Mouse (Mus musculus): Measurements from ENCODE around the gene Znrf2. TPM values are rescaled to one million over a fixed set of nuclear protein-coding genes. Genes with fewer than 3 reads are reported as not detected.
A peak's percentile ranks its signal among the peaks of the same experiment; 100 is the strongest.
"Not testable (repeated sequence)": the region's sequence is repeated elsewhere in the genome, so short reads cannot be mapped to it uniquely, and the experiment has no call there.

The Znrf2 gene
- total RNA-seq, 2 experiments from 2014 or later: 12.6 to 14.9 TPM

DNA sequence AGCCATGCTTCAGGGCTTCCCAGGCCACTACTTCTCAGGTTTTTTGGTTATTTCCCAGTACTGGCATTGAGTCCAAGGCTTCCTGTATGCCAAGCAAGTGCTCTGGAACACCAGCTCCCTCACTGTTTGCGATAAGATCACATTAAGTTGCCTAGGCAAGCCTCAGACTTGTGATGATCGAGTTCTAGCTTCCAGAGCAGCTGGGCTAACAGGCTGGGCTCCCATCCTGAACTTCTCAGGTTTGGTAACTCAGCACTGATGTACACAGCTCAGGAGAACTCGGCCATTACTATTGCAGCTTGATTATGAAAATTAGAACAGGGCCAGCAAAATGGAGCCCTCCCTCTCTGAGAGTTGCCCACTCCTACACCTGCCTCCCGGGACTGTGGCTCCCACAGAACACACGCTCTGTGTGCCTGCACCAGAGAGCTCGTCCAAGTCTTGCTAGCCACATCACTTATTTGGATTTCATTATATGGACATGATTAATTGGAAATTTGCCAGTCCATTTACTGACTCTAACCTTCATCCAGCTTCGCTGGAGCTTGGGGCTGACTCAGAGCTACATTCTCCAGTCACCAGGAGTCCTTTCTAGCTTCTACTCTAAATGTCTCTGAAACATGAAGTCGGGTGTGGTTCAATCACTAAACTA is 14.5 kb downstream of the Znrf2 start:
- intact Hi-C loops (cut with DNase I): loop anchor here (5.0 kb wide), 1 partner anchor 36 kb away; no protein-coding TSS in a partner anchor
- H3K4me3 ChIP-seq: peak overlapping the region; percentile 29
- peak; percentile 31 for DNase-seq
- H3K27ac ChIP-seq: peak overlapping the region; percentile 71
- no peak for TF ChIP-seq CTCF (IDR thresholded peaks at IDR 0.05)

DNA sequence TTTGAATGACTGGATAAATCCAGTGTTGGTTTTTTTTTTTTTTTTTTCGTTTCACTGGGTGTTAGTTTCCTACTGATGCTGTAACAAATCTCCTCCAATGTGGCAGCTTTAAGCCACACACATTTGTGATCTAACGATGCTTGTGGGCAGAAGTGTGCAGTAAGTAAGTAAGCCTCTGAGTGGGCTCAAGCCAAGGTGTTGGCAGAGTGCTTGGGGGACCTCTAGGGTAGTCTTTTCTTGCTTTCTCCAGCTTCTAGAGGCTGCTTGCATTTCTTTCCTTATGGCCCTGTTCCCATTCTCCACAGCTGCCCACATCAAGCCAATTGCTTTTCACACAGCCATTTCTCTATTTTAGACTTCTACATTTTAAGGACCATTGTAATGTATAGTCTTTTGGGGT is 16.7 kb downstream of the Znrf2 start:
- H3K4me3 ChIP-seq: no peak overlapping the region
- no peak for TF ChIP-seq CTCF (IDR thresholded peaks at IDR 0.05)
- H3K27ac ChIP-seq: no peak overlapping the region
- intact Hi-C loops (cut with DNase I): loop anchor here (5.0 kb wide), 1 partner anchor 34 kb away; no protein-coding TSS in a partner anchor
- no peak for DNase-seq

DNA sequence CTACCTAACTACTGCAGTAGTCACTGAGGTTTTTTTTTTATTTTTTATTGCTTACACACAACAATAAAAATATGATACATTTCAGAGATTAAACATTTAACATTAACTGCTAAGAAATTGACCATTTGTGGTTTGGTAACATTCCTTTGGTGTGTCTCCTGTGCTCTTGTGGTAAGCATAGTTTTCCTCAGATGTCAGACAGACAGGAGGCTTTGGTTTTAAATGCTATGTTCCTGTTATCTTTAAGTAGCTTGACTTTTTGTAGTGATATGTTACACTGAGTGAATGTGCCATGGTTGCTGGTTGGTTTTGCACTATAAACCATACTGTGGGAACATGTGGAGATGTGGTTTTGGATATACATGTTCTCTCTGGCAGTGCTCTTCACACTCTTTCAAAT is 19.9 kb downstream of the Znrf2 start:
- TF ChIP-seq CTCF (IDR thresholded peaks at IDR 0.05): no peak
- intact Hi-C loops (cut with DNase I): no loop called here
- no peak for DNase-seq
- Histone ChIP-seq H3K4me3 (no peak overlapping the region), H3K27ac (no peak overlapping the region)

DNA sequence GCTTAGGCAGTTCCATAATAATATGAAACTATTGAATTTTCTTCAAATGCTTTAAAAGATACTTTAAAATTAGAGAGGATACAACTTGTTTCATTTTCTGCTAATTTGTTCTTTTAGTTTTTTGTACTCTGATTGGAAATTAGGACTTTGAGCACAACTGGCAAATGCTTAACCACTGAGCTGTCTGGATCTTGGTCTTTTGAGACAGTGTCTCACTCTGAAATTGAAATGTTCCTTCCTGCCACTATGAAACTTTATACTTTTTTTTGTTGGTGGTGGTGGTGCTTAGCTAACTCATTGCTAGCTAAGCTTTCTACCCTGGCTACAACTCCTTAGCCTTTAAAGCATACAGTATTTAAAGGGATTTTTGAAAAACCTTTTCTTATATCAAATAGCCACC is 24.7 kb downstream of the Znrf2 start:
- no peak overlapping the region for H3K4me3 ChIP-seq
- intact Hi-C loops (cut with DNase I): no loop called here
- no peak overlapping the region for H3K27ac ChIP-seq
- DNase-seq: no peak
- no peak for TF ChIP-seq CTCF (IDR thresholded peaks at IDR 0.05)

DNA sequence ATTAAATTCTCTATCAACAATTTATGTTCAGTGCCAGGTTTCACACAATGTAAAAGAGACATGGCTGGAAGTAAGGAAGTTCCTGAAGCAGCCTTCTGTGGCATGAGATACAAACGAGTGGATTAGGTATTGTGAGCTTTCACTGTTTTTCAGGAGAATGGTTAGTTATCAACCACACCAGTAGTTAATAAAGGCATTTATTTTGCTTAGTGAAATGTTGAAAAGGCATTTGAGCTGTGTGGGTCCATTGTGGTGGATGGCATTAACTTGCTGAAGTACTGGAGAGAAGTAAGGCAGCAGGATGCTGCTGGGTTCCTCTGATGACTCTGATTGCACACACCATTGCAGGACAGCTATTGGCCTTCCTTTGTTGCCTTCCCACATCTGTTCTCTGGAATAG is 25.3 kb downstream of the Znrf2 start:
- no peak for TF ChIP-seq CTCF (IDR thresholded peaks at IDR 0.05)
- Histone ChIP-seq H3K4me3 (no peak overlapping the region), H3K27ac (no peak overlapping the region)
- DNase-seq: no peak
- intact Hi-C loops (cut with DNase I): no loop called here

DNA sequence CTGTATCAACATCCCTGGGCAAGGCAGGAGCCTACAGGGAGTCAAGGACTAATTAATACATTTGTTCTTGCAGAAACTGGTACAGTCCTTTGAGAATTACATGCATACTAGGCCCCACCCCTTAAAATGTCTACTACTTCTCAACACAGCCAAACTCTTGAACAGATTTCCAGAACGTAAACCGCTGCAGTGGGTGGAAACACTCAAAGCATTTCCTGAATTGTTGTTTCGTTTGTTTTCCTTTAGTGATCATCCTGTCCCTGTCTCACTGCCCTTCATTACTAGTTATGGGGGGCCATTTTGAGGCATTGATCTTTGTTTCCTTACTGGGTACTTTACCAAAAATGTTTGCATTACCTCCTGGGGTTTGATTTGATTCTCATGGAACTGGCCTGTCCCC is 31.8 kb downstream of the Znrf2 start:
- intact Hi-C loops (cut with DNase I): no loop called here
- Histone ChIP-seq H3K27ac (no peak overlapping the region), H3K4me3 (no peak overlapping the region)
- DNase-seq: no peak
- TF ChIP-seq CTCF (IDR thresholded peaks at IDR 0.05): no peak

DNA sequence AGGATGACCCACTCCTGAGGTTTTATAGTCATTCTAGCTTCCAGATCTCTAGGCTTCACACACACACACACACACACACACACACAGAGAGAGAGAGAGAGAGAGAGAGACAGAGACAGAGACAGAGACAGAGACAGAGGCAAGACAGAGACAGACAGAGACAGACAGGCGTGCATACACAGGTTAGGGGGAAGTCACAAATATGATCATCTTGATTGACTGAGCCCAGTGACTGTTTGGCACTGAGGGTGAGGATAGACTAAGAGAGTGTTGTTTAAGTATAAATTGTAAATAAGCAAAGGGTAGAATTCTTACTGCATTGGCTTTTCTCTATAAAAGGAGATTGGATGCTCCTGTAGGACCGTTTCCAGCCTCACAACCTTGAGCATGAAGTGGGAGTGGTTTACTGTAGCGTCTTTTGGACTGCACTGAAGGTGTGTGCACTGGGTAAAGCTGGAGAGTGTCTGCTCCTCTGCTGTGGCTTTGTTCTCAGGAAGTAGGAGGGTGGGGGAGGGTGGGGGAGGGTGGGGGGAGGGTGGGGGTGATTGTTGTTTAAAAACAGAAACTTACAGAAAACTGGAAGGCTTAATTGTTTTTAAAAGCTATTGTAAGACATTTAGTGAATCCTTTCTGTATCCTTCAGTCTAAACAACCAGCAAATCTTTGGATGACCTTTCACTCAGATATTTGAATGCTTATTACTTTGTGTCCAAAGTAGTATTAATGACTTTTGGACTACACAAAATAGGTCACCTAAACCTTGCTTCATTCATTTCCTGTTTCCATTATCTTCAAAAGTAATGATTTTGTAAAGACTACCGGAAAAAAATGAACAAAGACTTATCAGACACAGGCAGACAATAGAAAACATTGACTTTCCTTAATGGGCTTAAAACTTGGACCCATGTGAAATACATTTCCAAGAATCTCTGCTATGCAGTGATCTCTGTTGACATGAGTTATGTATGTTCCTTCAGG is 32.8 kb downstream of the Znrf2 start:
- no peak for TF ChIP-seq CTCF (IDR thresholded peaks at IDR 0.05)
- no peak for DNase-seq
- no peak overlapping the region for H3K27ac ChIP-seq
- H3K4me3 ChIP-seq: no peak overlapping the region
- intact Hi-C loops (cut with DNase I): no loop called here

DNA sequence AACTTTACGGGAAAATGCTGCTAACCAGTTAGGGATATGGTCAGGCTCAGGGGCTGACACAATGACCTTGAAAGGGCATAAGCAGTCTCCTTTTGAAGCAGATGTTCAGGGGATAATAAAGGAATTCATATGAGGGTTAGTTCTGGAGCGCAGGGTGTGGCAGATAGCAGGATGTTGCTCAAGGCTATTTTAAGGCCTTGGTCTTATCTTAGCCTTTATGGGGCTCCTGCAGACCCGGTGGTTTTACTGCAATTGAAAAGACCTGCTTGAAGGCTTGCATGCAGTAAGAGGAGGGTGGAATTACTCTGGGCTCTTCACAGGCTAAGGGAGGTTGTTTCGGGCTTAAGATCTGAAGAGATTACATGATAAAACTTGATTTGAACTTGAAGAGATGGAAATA is 35.1 kb downstream of the Znrf2 start:
- Histone ChIP-seq H3K27ac (no peak overlapping the region), H3K4me3 (no peak overlapping the region)
- intact Hi-C loops (cut with DNase I): no loop called here
- TF ChIP-seq CTCF (IDR thresholded peaks at IDR 0.05): no peak
- no peak for DNase-seq

DNA sequence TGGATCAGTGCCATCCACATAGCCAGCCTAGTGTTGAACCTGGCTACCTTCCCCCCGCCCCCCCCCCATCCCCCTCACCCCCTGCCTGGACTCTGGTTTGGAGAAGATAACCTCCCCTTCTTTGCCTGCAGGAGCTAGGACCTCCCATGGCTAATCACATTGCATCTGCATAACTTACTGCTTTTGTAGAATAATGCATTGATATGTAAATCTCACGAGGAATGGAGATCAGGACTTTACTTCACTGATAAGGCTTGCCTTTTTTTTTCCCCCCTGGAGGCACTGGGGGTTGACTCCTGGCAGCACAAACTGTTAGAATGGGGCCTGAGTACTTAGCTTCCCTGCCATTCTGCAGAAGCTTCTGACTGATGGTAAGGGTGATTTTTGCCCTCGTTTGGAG is 36.0 kb downstream of the Znrf2 start:
- intact Hi-C loops (cut with DNase I): no loop called here
- no peak for TF ChIP-seq CTCF (IDR thresholded peaks at IDR 0.05)
- no peak for DNase-seq
- Histone ChIP-seq H3K4me3 (no peak overlapping the region), H3K27ac (no peak overlapping the region)

DNA sequence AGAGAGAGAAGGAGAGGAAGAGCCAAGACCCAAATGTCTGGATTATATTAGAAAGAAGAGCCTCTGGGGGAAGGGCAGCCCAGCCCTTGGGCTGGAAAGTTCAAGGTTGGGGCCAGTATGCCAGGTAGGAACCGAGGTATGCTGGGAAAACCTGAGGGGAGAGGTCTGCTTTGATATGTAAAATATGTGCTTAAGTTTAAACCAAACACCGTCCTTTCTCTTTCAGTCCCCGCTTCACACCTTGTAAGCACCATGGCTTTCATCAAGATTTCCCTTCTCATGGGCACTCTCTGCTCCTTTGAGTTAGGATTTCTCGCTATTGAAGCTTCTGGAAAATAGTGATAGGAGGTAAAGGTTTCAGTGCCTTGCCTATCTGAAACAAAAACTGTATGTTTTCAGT is 38.1 kb downstream of the Znrf2 start:
- H3K27ac ChIP-seq: no peak overlapping the region
- no peak for DNase-seq
- TF ChIP-seq CTCF (IDR thresholded peaks at IDR 0.05): no peak
- H3K4me3 ChIP-seq: no peak overlapping the region
- intact Hi-C loops (cut with DNase I): no loop called here

DNA sequence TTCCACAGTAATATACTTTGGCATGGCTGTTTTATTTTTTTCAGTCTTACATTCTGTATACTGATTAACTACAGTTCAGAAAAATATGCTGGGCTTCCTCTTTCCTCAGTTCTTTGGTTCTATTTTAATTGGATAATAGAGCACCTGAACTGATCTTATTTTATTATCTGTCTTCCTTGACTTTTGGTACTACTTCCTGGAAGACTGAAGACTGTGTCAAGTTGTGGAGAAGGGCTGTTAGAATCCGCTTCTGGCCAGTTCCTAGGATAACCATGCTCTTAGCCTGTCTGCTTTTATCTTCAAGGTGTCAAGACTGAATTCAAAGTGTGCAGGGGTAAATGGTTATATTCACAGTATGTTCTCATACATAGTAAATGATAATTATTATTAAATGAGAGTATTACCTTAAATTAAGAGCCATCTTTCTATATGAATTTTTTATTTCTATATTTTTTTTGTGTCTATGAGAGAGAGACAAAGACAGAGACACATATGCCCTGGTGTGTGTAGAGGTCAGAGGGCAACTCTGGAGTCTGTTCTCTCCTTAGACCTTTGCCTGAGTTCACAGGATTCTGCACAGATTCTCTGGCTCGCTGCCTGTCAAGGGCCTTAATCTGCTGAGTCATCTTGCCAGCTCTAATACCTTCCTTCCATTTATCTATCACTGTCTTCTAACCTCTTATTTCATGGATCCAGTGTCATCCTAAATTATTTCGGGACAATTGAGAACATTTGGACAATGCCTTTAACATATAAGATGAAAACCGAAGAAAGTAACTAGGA is 39.3 kb downstream of the Znrf2 start:
- Histone ChIP-seq H3K27ac (no peak overlapping the region), H3K4me3 (no peak overlapping the region)
- intact Hi-C loops (cut with DNase I): no loop called here
- DNase-seq: peak; percentile 45
- TF ChIP-seq CTCF (IDR thresholded peaks at IDR 0.05): no peak

DNA sequence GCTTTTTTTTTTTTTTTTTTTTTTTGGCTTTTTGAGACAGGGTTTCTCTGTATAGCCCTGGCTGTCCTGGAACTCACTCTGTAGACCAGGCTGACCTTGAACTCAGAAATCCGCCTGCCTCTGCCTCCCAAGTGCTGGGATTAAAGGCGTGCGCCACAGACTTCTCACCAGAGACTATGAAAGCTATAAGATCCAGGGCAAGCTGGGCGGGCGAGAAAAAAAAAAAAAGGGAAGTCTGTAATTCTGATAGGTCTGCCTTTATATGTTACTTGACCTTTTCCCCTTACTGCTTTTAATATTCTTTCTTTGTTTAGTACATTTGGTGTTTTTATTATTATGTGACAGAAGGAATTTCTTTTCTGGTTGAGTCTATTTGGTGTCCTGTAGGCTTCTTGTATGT is 42.4 kb downstream of the Znrf2 start:
- H3K4me3 ChIP-seq; intact Hi-C loops (cut with DNase I); DNase-seq; H3K27ac ChIP-seq: not testable (repeated sequence)

DNA sequence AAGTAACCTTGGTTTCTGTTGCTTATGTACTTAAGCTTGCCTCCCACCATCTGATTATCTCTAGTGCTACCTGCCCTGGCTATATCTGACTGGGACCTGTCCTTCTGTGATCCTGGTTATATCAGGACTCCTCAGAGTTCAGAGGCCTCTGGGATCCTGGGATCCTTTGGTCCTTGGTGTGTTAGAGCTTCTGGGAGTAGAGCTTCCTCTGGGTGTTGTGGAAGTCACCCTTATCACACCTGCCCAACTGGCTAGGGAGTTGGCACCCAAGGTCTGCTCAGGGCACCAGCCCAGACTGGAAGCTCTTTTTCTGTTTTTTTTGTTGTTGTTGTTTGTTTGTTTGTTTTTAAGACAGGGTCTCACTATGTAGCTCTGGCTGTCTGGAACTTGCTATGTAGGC is 43.5 kb downstream of the Znrf2 start:
- no peak overlapping the region for H3K4me3 ChIP-seq
- TF ChIP-seq CTCF (IDR thresholded peaks at IDR 0.05): no peak
- no peak for DNase-seq
- no peak overlapping the region for H3K27ac ChIP-seq
- intact Hi-C loops (cut with DNase I): no loop called here
